Mouse (Mus musculus): ENCODE results near the gene Slc39a1.

The Slc39a1 gene

DNA sequence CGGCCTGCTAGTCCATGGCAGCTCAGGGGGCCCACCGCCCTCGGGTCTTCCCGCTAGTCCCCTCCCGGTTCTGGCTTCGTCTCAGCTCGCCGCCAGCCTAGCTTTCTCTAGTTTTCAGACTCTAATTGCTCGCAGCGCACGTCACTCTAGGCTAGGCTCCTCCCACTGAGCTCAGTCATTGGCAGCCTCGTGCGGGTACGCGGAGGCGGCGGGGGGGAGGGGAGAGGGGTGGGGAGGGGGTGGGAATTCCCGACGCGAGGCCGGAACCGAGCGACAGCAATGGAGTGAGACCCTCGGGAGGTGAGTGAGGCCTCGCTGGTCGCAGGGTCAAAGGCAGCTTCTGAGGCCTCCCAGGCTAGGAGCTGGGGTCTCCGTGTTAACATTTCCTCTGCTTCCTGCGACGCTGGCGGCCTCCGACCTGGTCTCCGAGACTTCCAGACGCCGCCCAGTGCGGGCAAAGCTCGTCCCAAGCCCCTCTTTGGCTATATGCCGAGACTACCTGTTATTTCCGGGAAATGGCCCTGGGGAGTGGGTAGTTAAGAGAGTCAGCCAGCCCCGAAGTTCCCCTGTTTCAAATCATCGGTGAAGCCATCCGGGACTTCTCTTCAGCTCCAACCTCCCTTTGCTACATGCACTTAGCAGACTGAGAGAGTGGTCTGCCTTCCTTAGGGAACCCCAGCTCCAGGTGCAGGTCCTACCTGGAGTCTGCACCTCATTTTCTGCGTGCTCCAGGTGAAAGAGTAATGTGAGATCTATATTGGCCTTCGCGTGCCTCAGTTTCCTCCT lies at the start of gene Slc39a1:
Gene Slc39a1 (plus strand): TSS at position 213 of the 786 bp plus-strand sequence.
- in situ Hi-C loops (cut with MboI; ENCODE audit: low pct_unique_long_range_greater_than_20kb in 1 of 2, low sequenced_read_pairs in 2 of 2, unreplicated experiment in 1 of 2): no loop called here

DNA sequence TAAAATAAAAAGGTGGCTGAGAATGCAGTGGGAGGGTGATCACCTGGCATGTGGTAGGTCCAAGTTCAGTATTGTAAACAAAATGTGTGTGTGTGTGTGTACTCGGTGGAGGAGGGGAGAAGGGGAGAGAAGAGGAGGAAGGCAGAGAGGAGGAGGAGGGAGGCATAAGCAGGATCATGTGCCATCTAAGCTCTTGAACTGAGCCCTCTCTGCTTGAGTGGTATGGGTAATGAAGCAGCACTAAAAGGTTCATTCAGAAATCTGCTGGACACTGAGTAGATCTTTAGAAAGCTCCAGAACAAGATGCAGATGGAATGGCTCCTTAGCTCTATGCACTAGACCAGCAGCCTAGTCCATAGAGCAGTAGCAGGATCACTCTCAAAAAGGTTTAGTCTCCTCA lies 45.1 kb upstream of the Slc39a1 start:
- in situ Hi-C loops (cut with MboI; ENCODE audit: low pct_unique_long_range_greater_than_20kb in 1 of 2, low sequenced_read_pairs in 2 of 2, unreplicated experiment in 1 of 2): no loop called here

DNA sequence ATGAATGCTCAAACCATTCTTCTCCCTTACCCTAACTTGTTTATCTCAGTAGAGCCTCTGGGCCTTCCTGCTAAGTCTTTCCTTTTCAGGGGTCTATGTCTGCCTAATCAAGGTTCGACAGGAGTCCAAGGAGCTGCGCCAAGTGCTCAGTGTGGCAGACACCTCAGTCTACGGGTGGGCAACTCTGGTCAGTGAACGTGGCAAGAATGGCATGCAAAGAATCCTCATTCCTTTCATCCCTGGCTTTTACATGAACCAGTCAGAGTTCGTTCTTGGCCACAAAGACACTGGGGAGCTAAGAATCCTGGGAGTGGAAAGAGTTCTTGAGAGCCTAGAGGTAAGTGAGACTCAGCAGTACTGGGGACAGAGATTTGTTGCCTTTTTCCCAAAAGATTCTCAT lies 44.4 kb upstream of the Slc39a1 start:
- in situ Hi-C loops (cut with MboI; ENCODE audit: low pct_unique_long_range_greater_than_20kb in 1 of 2, low sequenced_read_pairs in 2 of 2, unreplicated experiment in 1 of 2): no loop called here

DNA sequence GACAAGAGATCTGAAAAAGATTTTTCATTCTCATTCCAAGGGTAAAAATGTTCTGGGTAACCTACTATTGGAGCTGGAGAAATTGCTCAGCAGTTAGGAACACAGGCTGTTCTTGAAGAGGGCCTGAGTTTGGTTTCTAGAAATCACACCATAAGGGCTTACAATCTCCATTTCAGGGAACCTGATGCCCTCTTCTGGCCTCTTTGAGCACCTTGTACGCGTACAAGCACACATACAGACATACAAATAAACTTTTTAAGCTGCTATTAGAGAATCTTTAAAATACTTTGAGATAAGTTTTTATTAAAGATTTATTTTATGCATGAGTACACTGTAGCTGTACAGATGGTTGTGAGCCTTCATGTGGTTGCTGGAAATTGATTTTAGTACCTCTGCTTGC lies 43.4 kb upstream of the Slc39a1 start:
- in situ Hi-C loops (cut with MboI; ENCODE audit: low pct_unique_long_range_greater_than_20kb in 1 of 2, low sequenced_read_pairs in 2 of 2, unreplicated experiment in 1 of 2): no loop called here

DNA sequence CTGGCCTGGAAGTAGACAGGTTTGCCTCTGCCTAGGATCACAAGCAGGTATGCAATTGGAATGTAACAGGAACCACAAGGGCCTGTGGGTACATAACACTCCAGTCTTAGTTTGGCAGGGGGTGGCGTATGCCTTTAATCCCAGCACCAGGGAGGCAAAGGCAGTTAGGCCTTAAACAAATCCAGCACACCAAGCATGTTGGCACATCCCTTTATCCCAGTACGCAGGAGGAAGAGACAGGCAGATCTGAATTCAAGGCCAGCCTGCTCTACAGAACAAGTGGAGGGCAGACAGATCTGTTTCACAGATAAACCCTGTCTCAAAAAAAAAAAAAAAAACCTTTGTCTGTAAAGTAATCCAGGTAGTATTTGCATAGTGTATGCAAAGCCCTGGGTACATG lies 39.3 kb upstream of the Slc39a1 start:
- in situ Hi-C loops (cut with MboI; ENCODE audit: low pct_unique_long_range_greater_than_20kb in 1 of 2, low sequenced_read_pairs in 2 of 2, unreplicated experiment in 1 of 2): no loop called here

DNA sequence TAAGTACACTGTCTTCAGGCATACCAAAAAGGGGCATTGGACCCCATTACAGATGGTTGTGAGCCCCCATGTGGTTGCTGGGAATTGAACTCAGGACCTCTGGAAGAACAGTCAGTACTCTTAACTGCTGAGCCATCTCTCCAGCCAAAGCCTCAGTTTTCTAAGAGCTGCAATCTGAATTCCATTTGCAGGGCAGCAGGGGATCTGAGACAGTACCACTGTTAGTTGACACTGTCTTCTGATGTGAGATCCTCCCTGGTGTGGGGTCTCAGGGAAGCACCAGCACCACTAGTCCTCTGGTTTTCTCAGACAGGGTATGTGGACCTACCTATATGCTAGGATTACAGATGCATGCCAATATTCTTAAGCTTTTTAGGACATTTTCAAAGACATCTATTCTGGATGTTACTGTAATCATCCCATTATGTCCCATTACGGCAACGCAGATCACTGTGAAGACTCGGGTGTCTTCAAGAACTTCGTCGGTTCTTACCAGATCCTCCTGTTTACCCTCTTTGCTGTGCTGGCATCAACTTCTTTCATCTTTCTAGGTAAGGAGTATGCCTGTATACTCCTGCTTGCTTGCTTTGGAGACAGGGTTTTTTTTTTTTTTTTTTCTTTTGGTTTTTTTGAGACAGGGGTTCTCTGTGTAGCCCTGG lies 37.9 kb upstream of the Slc39a1 start:
- in situ Hi-C loops (cut with MboI; ENCODE audit: low pct_unique_long_range_greater_than_20kb in 1 of 2, low sequenced_read_pairs in 2 of 2, unreplicated experiment in 1 of 2): no loop called here

DNA sequence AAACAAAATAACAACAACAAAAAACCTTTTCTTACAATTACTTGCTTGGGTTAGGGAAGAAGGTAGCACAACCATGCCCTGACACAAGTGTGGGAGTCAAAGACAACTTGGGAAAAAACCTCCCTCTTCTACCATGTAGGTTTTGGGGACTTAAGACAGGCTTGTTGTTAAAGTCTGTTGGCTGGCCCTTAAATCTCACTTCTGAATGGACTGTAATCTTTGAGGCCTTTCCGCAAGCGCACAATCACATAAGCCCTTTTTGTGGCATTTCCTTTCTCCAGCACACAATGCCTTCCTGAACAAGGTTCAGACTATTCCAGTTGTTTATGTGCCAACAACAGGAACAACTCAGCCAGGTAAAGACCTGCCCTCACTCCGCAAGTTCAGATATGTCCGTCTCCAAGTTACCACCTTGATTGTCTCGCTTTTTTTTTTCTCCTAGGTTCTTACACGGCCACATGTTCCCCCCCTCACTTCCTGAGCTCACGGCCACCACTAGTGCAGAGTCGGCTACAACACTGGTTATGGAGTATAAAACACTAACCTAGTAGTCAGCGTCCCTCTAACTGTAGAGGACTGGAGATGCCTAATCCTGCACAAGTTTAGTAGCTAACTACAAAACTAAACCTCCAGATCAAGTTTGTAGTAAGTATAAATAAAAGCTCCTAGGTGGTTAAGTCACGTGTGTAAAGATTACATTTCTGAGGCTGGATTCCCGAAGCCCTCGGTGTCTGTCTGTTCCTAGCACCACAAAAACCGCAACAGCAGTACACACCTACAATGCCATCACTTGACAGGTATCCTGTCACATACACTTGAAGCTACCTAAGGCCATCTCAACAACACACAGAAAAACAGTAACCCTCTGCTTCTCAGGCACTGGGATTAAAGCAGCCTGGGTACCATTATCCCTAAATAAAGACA lies 36.2 kb upstream of the Slc39a1 start:
- in situ Hi-C loops (cut with MboI; ENCODE audit: low pct_unique_long_range_greater_than_20kb in 1 of 2, low sequenced_read_pairs in 2 of 2, unreplicated experiment in 1 of 2): no loop called here

DNA sequence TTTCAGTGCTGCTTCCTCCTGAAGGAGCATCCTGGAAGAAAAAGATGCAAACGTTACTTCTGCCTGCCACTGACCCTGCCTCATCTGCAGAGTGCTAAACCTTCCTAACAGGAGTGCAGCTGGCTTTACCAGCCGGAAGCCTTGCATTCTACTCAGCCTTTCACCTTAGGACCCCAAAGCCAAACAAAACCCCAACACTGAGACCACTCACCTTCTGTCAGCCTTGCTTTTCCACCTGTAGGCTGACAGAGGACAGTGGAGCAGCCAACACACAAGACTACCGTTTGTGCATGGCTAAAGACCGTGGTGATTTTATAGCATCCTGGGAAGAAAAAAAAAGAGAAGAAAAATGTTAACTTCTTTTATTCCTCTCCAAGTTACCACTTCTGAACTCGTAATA lies 35.2 kb upstream of the Slc39a1 start:
- in situ Hi-C loops (cut with MboI; ENCODE audit: low pct_unique_long_range_greater_than_20kb in 1 of 2, low sequenced_read_pairs in 2 of 2, unreplicated experiment in 1 of 2): no loop called here

DNA sequence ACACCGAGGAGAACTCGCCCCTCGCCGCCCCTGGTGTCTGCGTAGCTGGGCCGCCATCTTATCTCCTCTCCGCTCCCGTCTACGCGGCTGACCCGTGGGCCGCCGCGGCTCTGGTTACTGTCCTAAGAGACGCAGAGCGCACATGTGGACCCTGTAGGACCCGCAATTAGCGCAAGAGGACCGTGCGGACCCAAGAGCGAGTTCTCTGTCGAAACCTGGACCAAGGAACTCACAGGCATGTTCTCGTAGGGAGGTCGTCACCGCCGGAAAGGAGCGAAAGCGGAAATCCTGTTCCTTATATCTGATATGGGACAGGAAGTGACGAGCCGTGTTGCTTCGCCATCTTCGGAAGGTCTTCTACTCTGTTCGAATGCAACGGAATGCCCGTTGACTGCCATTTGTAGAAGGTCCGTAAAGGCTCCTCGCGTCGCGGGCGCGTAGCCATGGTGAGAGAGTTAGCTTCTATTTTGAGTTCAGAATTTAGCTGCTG lies 34.5 kb upstream of the Slc39a1 start, which contains the start of the genes Rps27 and Rab13:
Gene Rps27 (minus strand): TSS at position 275 of the 490 bp plus-strand sequence.
Gene Rab13 (plus strand): TSS at position 319 of the 490 bp plus-strand sequence.
- in situ Hi-C loops (cut with MboI; ENCODE audit: low pct_unique_long_range_greater_than_20kb in 1 of 2, low sequenced_read_pairs in 2 of 2, unreplicated experiment in 1 of 2): no loop called here

DNA sequence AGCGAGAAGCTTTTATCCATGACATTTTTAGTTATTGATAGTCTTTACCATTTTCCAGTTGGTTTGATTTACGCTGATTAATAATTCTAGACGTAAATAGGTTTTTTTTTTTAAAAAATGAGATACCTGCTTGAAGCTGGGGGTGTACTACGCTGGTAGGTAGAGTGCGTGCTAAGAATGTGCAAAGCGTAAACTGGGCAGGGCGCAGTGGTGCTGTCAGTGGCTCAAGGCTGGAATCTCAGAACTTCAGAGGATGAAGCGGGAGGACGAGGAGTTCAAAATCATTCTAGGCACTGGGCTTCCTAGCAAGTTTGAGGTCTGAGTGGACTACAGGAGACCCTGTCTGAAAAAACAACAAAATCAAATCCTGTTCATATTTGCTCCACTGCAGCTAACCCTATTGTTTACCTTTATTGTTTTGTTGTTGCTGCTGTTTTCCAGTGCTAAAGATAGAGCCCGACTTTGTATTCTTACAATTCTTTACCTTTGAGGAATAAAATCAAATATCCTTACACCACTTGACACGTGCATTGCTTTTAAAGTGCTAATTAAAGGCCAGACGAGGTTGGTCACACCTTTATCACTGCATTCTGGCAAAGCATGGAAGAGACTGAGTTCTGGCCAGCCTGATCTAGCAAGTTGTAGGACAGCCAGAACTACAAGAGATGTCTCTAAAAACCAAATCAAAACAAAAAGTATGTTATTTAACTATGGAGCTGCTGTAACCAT lies 33.9 kb upstream of the Slc39a1 start:
- in situ Hi-C loops (cut with MboI; ENCODE audit: low pct_unique_long_range_greater_than_20kb in 1 of 2, low sequenced_read_pairs in 2 of 2, unreplicated experiment in 1 of 2): no loop called here

DNA sequence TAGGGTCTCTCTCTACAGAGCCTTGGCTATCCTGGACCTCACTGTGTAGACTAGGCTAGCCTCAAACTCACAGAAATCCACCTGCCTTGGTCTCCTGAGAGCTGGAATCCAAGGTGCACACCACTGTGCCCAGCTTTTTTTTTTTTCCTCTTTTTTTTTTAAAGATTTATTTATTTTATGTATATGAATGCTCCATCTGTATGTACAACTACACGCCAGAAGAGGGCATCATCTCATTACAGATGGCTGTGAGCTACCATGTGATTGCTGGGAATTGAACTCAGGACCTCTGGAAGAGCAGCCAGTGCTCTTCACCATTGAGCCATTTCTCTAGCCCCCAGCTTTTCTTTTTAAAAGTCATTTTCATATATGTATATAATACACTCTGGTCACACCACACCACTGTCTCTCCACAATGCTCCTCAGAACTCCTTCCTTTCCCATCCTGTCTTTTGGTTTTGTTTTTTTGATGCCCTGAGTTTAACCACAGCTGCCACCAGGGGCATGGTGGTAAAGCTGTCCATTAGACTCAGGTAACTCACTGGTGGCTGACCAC lies 32.1 kb upstream of the Slc39a1 start:
- in situ Hi-C loops (cut with MboI; ENCODE audit: low pct_unique_long_range_greater_than_20kb in 1 of 2, low sequenced_read_pairs in 2 of 2, unreplicated experiment in 1 of 2): no loop called here

DNA sequence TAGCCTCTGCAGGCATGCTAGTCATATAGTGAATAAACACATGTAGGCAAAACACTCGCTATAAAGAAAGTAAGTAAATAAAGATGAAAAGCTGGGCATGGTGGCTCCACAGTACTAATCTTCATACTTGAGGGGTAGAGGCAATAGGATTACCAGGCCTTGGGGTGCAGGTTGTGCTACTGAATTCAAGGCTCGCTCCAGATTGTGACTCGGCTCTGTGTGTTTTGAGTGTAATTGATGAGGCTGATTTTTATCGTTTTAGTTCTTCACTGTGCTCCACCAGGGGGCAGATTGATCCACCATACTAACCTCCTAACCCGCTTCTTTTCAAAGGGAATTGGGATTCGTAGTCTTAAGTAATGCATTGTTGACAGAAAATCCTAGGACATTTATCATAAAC lies 27.9 kb upstream of the Slc39a1 start:
- in situ Hi-C loops (cut with MboI; ENCODE audit: low pct_unique_long_range_greater_than_20kb in 1 of 2, low sequenced_read_pairs in 2 of 2, unreplicated experiment in 1 of 2): loop anchor here in 1 of 2 experiments (10.0 kb wide), 1 partner anchor 155 kb away; no protein-coding TSS in a partner anchor

DNA sequence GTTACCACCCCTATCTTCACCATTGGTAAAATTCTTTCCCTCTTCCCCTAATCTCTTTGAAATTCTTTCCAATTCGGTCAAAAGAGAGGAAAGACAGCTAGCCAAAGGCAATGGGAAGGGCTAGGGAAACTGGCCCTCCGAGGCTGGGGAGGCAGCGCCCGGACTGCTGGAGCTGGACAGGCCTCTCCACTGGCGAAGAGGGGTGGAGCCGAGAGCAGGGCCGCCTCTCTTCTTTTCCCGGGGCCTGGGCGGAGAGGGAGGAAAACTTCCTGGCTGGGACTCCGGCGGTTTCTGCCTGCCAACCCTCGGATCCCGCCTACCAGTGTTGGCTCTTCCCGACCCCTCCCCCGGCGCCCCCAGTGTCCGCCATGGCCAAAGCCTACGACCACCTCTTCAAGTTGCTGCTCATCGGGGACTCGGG lies 27.4 kb upstream of the Slc39a1 start:
- in situ Hi-C loops (cut with MboI; ENCODE audit: low pct_unique_long_range_greater_than_20kb in 1 of 2, low sequenced_read_pairs in 2 of 2, unreplicated experiment in 1 of 2): loop anchor here in 1 of 2 experiments (10.0 kb wide), 1 partner anchor 154 kb away; no protein-coding TSS in a partner anchor

DNA sequence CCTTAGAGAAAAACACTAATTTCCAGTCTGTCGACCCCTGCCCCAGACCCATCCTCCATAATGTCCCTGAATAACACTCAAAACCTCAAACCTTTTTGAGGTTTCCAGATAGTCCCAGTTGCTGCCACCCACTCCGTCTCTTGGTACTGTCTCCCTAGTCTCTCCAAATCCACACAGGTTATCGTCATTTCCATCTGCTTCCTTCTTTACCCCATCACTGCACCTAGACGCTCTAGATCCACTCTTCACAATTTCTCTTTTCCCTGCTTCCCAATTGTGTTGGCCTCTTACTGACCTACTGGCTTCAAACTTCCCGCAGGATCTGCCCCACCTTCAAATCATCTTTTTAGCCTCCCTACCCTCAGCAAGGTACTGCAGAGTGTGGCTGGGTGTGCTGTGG lies 26.8 kb upstream of the Slc39a1 start:
- in situ Hi-C loops (cut with MboI; ENCODE audit: low pct_unique_long_range_greater_than_20kb in 1 of 2, low sequenced_read_pairs in 2 of 2, unreplicated experiment in 1 of 2): loop anchor here in 1 of 2 experiments (10.0 kb wide), 1 partner anchor 154 kb away; no protein-coding TSS in a partner anchor

DNA sequence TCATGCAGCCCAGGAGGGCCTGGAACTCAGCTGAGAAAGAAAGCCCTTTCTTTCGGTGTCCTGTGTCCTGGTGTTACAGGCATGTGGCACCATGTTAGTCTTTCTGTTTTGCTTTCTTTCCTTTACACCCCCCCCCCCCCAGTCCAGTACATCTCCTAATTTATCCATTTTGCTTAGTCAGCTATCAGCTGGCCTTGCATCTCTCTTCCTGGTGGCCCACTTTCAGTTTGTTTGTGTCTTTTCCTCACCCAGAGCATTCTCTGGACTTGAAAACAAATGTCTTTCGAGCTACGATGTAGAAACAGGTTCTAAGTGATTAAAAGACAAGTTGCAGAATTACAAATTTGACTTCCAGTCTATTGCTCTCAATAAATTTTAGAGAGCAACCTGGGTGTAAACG lies 25.5 kb upstream of the Slc39a1 start:
- in situ Hi-C loops (cut with MboI; ENCODE audit: low pct_unique_long_range_greater_than_20kb in 1 of 2, low sequenced_read_pairs in 2 of 2, unreplicated experiment in 1 of 2): loop anchor here in 1 of 2 experiments (10.0 kb wide), 1 partner anchor 152 kb away; no protein-coding TSS in a partner anchor

DNA sequence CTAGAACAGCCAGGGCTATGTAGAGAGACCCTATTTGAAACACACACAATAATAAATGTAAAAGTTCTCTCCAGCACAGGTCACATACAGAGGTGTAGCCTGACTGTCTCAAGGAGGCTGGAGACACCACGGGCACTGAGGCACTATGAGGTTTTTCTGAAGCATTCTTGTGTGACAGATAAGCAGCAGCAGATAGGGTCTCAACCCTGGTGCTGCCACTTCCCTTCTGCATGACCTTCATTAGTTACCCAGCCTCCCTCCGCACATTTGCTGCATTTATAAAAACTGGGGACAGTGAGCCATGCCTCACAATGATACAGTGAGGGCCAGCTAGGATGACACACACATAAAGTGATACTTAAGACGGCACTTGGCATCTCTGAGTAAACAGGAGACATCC lies 25.0 kb upstream of the Slc39a1 start:
- in situ Hi-C loops (cut with MboI; ENCODE audit: low pct_unique_long_range_greater_than_20kb in 1 of 2, low sequenced_read_pairs in 2 of 2, unreplicated experiment in 1 of 2): loop anchor here in 1 of 2 experiments (10.0 kb wide), 1 partner anchor 152 kb away; no protein-coding TSS in a partner anchor

DNA sequence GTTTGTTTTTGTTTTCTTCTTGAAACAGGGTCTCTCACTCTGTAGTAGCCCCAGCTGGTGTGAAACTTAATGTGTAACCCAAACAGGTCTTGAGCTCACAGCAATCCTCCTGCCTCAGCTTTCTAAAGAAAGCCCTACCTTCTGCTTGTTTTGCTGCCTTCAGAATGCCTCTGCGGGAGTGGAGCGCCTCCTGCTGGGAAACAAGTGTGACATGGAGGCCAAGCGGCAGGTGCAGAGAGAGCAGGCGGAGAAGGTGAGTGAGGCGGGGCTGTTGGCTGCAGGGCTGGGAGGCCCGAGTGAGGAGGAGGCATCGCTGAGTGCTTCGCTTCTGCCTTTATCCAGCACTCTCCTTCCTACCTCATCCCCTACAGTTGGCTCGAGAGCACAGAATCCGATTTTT lies 23.6 kb upstream of the Slc39a1 start:
- in situ Hi-C loops (cut with MboI; ENCODE audit: low pct_unique_long_range_greater_than_20kb in 1 of 2, low sequenced_read_pairs in 2 of 2, unreplicated experiment in 1 of 2): loop anchor here in 1 of 2 experiments (10.0 kb wide), 1 partner anchor 150 kb away; no protein-coding TSS in a partner anchor

Measured in mouse embryonic stem cell (cell line).